ENCODE assay signal across 8 mouse cellular contexts in genomic region chr1:106172301-106172930, GRCm38 (mm10). TPM values are rescaled to one million over a fixed set of nuclear protein-coding genes. Genes with fewer than 3 reads are reported as not detected.
DNase-seq lines count a peak whose midpoint lies in the region; ATAC-seq and TF ChIP-seq lines count a peak whose summit lies in the region.

No protein-coding gene starts in this region.

- no peak for TF ChIP-seq RAD21 in CH12.LX (IDR thresholded peaks at IDR 0.05; ENCODE audit: low read depth, low read length)

- no peaks in the 10 kb centered on the region for H3K9me3 ChIP-seq in CH12.LX (replicated peaks; ENCODE audit: low read length)
- no peaks in the 10 kb centered on the region for H3K9me3 ChIP-seq in embryonic facial prominence, embryonic 14.5 days (ENCODE audit: control insufficient read depth, low read length)
- H3K9me3 ChIP-seq in heart, embryonic 16.5 days (replicated peaks; ENCODE audit: control insufficient read depth, low read length): no peaks in the 10 kb centered on the region
- no peaks in the 10 kb centered on the region for H3K9me3 ChIP-seq in lung, postnatal 0 days (ENCODE audit: low read length)

- WGBS in embryonic facial prominence, embryonic 14.5 days: 0% methylated on average over 3 of the region's 77 CpGs
- WGBS in heart, embryonic 16.5 days: under 1% methylated on average over 68 of the region's 77 CpGs
- WGBS in lung, postnatal 0 days: under 1% methylated on average over 36 of the region's 77 CpGs

- peak overlapping the region; percentile 9 for H3K4me2 ChIP-seq in CH12.LX (ENCODE audit: insufficient read depth, low read depth, poor library complexity, severe bottlenecking)
- peak overlapping the region; percentile 72 for H3K4me2 ChIP-seq in embryonic facial prominence, embryonic 14.5 days (ENCODE audit: low read depth, low read length)
- H3K4me2 ChIP-seq in heart, embryonic 16.5 days (ENCODE audit: low read depth, low read length): peak overlapping the region; percentile 67
- peak overlapping the region; percentile 84 for H3K4me2 ChIP-seq in lung, postnatal 0 days (replicated peaks; ENCODE audit: low read depth, low read length)

- peaks cover 4 to 8% of the 10 kb centered on the region in 2 experiments for H3K4me1 ChIP-seq in CH12.LX (ENCODE audit: control insufficient read depth in 1 of 2, insufficient read depth in 2 of 2)
- H3K4me1 ChIP-seq in embryonic facial prominence, embryonic 14.5 days (ENCODE audit: control insufficient read depth, insufficient read depth, low read length): peaks cover 13% of the 10 kb centered on the region
- peaks cover 13% of the 10 kb centered on the region; the same call in 1 of the 2 replicates for H3K4me1 ChIP-seq in heart, embryonic 16.5 days (ENCODE audit: control insufficient read depth, insufficient read depth, low read length)
- peaks cover 6% of the 10 kb centered on the region; the same call in 1 of the 2 replicates for H3K4me1 ChIP-seq in lung, postnatal 0 days (ENCODE audit: insufficient read depth, low read depth, low read length)

- H3K4me3 ChIP-seq in CH12.LX (replicated peaks in 1 of 3; ENCODE audit: low read depth in 2 of 3, low read length in 2 of 3, poor library complexity in 1 of 3): peak overlapping the region; percentile 85 to 97 (median 95)
- H3K4me3 ChIP-seq in embryonic facial prominence, embryonic 14.5 days (ENCODE audit: low read depth, low read length): peak overlapping the region; percentile 83
- H3K4me3 ChIP-seq in heart, embryonic 16.5 days (ENCODE audit: low read length): peak overlapping the region; percentile 94
- H3K4me3 ChIP-seq in lung, postnatal 0 days (ENCODE audit: low read depth, low read length): peak overlapping the region; percentile 85

- peak overlapping the region; percentile 68 for H3K27ac ChIP-seq in CH12.LX (ENCODE audit: insufficient read depth, low read depth)
- peak overlapping the region; percentile 90 for H3K27ac ChIP-seq in embryonic facial prominence, embryonic 14.5 days (replicated peaks; ENCODE audit: low read depth, low read length)
- H3K27ac ChIP-seq in heart, embryonic 16.5 days (ENCODE audit: low read length): peak overlapping the region; percentile 92
- H3K27ac ChIP-seq in lung, postnatal 0 days (ENCODE audit: low read length): peak overlapping the region; percentile 94

- H3K79me2 ChIP-seq in CH12.LX (replicated peaks; ENCODE audit: control insufficient read depth, extremely low read depth, insufficient read depth, poor library complexity, severe bottlenecking): peaks cover 39% of the 10 kb centered on the region

- TF ChIP-seq CTCF in CH12.LX (conservative IDR thresholded peaks at IDR 0.05 in 1 of 2, IDR thresholded peaks at IDR 0.05 in 1 of 2; ENCODE audit: low read depth in 2 of 2, low read length in 2 of 2): no peak
- no peak; the same call in 1 of the 2 replicates for TF ChIP-seq CTCF in lung, postnatal 0 days (IDR thresholded peaks at IDR 0.05)

- H3K9ac ChIP-seq in CH12.LX (ENCODE audit: insufficient read depth, low read depth): peak overlapping the region; percentile 90
- peak overlapping the region; percentile 87 for H3K9ac ChIP-seq in embryonic facial prominence, embryonic 14.5 days (ENCODE audit: low read depth, low read length)
- peak overlapping the region; percentile 97 for H3K9ac ChIP-seq in heart, embryonic 16.5 days (ENCODE audit: low read length)
- peak overlapping the region; percentile 79 for H3K9ac ChIP-seq in lung, postnatal 0 days (replicated peaks; ENCODE audit: low read depth)

- in situ Hi-C loops in CH12.LX (cut with MboI; ENCODE audit: low pct_ligation_motif_present, low pct_unique_long_range_greater_than_20kb, low sequenced_read_pairs): loop anchor here (5.0 kb wide), 1 partner anchor 220 kb away; no protein-coding TSS in a partner anchor

- no peak for TF ChIP-seq POLR2A in CH12.LX (IDR thresholded peaks at IDR 0.05; ENCODE audit: low read depth, low read length)

- H3K36me3 ChIP-seq in CH12.LX (replicated peaks in 1 of 2; ENCODE audit: control insufficient read depth in 1 of 2, insufficient read depth in 1 of 2, low read length in 1 of 2): peaks cover 0 to 6% of the 10 kb centered on the region in 2 experiments
- no peaks in the 10 kb centered on the region for H3K36me3 ChIP-seq in embryonic facial prominence, embryonic 14.5 days (ENCODE audit: control insufficient read depth, insufficient read depth, low read length)
- no peaks in the 10 kb centered on the region for H3K36me3 ChIP-seq in heart, embryonic 16.5 days (ENCODE audit: control insufficient read depth, insufficient read depth)
- H3K36me3 ChIP-seq in lung, postnatal 0 days (ENCODE audit: insufficient read depth, low read length): no peaks in the 10 kb centered on the region

- dilution Hi-C loops in CH12.LX (cut with MboI; ENCODE audit: extremely low pct_ligation_motif_present, extremely low pct_unique_long_range_greater_than_20kb, low sequenced_read_pairs): no loop called here

- TF ChIP-seq EP300 in CH12.LX (IDR thresholded peaks at IDR 0.05; ENCODE audit: low read length): no peak
- no peak for TF ChIP-seq EP300 in lung, postnatal 0 days (IDR thresholded peaks at IDR 0.05)

- no peaks in the 10 kb centered on the region for H3K27me3 ChIP-seq in CH12.LX (replicated peaks)
- no peaks in the 10 kb centered on the region for H3K27me3 ChIP-seq in embryonic facial prominence, embryonic 14.5 days (replicated peaks; ENCODE audit: control insufficient read depth, insufficient read depth, low read length)
- no peaks in the 10 kb centered on the region for H3K27me3 ChIP-seq in heart, embryonic 16.5 days (ENCODE audit: control insufficient read depth, insufficient read depth, low read length)
- no peaks in the 10 kb centered on the region for H3K27me3 ChIP-seq in lung, postnatal 0 days (replicated peaks; ENCODE audit: insufficient read depth, low read length)

- ATAC-seq in embryonic facial prominence, embryonic 14.5 days (ENCODE audit: low read depth): peak; percentile 2; the same call in 1 of the 2 replicates
- peak; percentile 4; the same call in 1 of the 2 replicates for ATAC-seq in heart, embryonic 16.5 days (replicated peaks; ENCODE audit: extremely low read depth, insufficient read depth, low FRiP score)
- ATAC-seq in lung, postnatal 0 days: peak; percentile 5

- no peak for DNase-seq in CH12.LX (ENCODE audit: extremely low read depth)
- peak; percentile 58 for DNase-seq in adrenal gland, postnatal 25 days
- peak; percentile 55 for DNase-seq in embryonic facial prominence, embryonic 14.5 days (ENCODE audit: low spot score)
- peak; percentile 35 to 68 for DNase-seq in kidney, postnatal 36 days
- peak; percentile 65 for DNase-seq in lung, postnatal 0 days (ENCODE audit: low spot score)
- peak; percentile 62 for DNase-seq in ovary, postnatal 36 days (ENCODE audit: low spot score)
- peak; percentile 48 to 61 for DNase-seq in thymus, postnatal 36 days

TF ChIP-seq in CH12.LX, 34 proteins besides CTCF, POLR2A, EP300 and RAD21:
- 0 out of 2 replicates have a peak, but pooled peaks have one; percentile 21 for TF ChIP-seq SIN3A (IDR thresholded peaks at IDR 0.05; ENCODE audit: low read length)
- TF ChIP-seq MAX (IDR thresholded peaks at IDR 0.05; ENCODE audit: low read length): no peak
- TF ChIP-seq MEF2A (IDR thresholded peaks at IDR 0.05; ENCODE audit: borderline replicate concordance, low read depth, low read length): no peak
- no peak for TF ChIP-seq NELFE (IDR thresholded peaks at IDR 0.05; ENCODE audit: low read depth, low read length)
- no peak for TF ChIP-seq CHD1 (IDR thresholded peaks at IDR 0.05; ENCODE audit: low read depth, low read length)
- TF ChIP-seq USF1 (IDR thresholded peaks at IDR 0.05; ENCODE audit: low read depth, low read length): no peak
- 0 out of 2 replicates have a peak, but pooled peaks have one; percentile 12 for TF ChIP-seq NRF1 (IDR thresholded peaks at IDR 0.05; ENCODE audit: low read depth, low read length)
- peak; percentile 33; the same call in 1 of the 2 replicates for TF ChIP-seq UBTF (IDR thresholded peaks at IDR 0.05; ENCODE audit: low read depth, low read length)
- TF ChIP-seq JUND (conservative IDR thresholded peaks at IDR 0.05; ENCODE audit: low read depth, low read length): no peak

RNA-seq across cellular contexts. Expression of gene Phlpp1, which starts 0.9 kb away (rescaled TPM):
- total RNA-seq in CH12.LX (2012; rRNA removed): 15.3 and 20.9 TPM in 2 replicates
- 12.6 and 14.8 TPM in 2 replicates for total RNA-seq in CH12.LX (2014; rRNA removed)
- polyA plus RNA-seq in CH12.LX (2012; ENCODE audit: insufficient read length, low read depth): 37.2 and 38.4 TPM in 2 replicates
- total RNA-seq in adrenal gland, postnatal 25 days (2021): 18.6 and 19.7 TPM in 2 replicates
- 5.1 and 5.2 TPM in 2 replicates for polyA plus RNA-seq in embryonic facial prominence, embryonic 14.5 days (2014; fragmentation: Nextera tagmentation; extraction: Ambion mirVana)
- 4.4 and 4.7 TPM in 2 replicates for polyA plus RNA-seq in heart, embryonic 16.5 days (2015; fragmentation: Nextera tagmentation; extraction: Ambion mirVana)
- polyA plus RNA-seq in lung, postnatal 0 days (2015; fragmentation: Nextera tagmentation; extraction: Ambion mirVana): 4.3 and 5.0 TPM in 2 replicates

Comparison
In these comparisons a context has a peak if more than half of its experiments do, and no peak if none do; other contexts are left out.
1. H3K4me2 ChIP-seq: peak in every context shown above with its lines; median percentile 84 in lung, postnatal 0 days; 72 in embryonic facial prominence, embryonic 14.5 days; 67 in heart, embryonic 16.5 days; 9 in CH12.LX.